Mouse (Mus musculus) hindbrain, embryonic 15.5 days (tissue): Measurements from ENCODE around the gene Rhbdf1. TPM values are rescaled to one million over a fixed set of nuclear protein-coding genes. Genes with fewer than 3 reads are reported as not detected.
"Not testable (repeated sequence)": the region's sequence is repeated elsewhere in the genome, so short reads cannot be mapped to it uniquely, and the experiment has no call there.

Experiments
- ATAC-seq: fragments of 200-750 bp; cut with Nextera tagmentation; 2 replicates; pipeline ENCODE4 v1.8.0; 2017; ENCODE audit warnings: low read depth, moderate number of reproducible peaks, moderate TSS enrichment; ENCODE audit not compliant: low FRiP score
- H3K27ac ChIP-seq: fragments of 300-500 bp; sonication (generic); replicated peaks from 2 replicates; pipeline ENCODE4 v1.5.1; 2015; ENCODE audit warnings: mild to moderate bottlenecking, inconsistent platforms
- H3K27me3 ChIP-seq: fragments of 300-500 bp; sonication (generic); 2 replicates; pipeline ENCODE4 v1.6.1; 2015; ENCODE audit warnings: control low read depth, inconsistent platforms
- H3K36me3 ChIP-seq: fragments of 300-500 bp; sonication (generic); 2 replicates; pipeline ENCODE4 v1.6.1; 2015; ENCODE audit warnings: control low read depth, inconsistent platforms
- H3K4me1 ChIP-seq: fragments of 300-500 bp; sonication (generic); replicated peaks from 2 replicates; pipeline ENCODE4 v1.6.1; 2015; ENCODE audit warnings: control low read depth, inconsistent platforms
- H3K4me2 ChIP-seq: fragments of 300-500 bp; sonication (generic); 2 replicates; pipeline ENCODE4 v1.6.1; 2015; ENCODE audit warnings: moderate library complexity, mild to moderate bottlenecking, inconsistent platforms
- H3K4me3 ChIP-seq: fragments of 300-500 bp; sonication (generic); 2 replicates; pipeline ENCODE4 v1.5.1; 2015; ENCODE audit warnings: mild to moderate bottlenecking, inconsistent platforms
- H3K9ac ChIP-seq: fragments of 300-500 bp; sonication (generic); 2 replicates; pipeline ENCODE4 v1.6.1; 2015; ENCODE audit warnings: inconsistent platforms
- H3K9me3 ChIP-seq: fragments of 300-500 bp; sonication (generic); 2 replicates; pipeline ENCODE4 v1.6.1; 2016; ENCODE audit warnings: control low read depth, inconsistent platforms
- WGBS: fragments of 180-500 bp; shearing (Covaris S2); methylation state at CpG from one replicate; pipeline ENCODE4 v1.1.7; 2015; 5-methylcytosine and 5-hydroxymethylcytosine counted together
- polyA plus RNA-seq: library from polyadenylated mRNA; unstranded; fragments of >200 nt; fragmentation: Nextera tagmentation; extraction: Ambion mirVana; gene quantifications from 2 replicates; pipeline ENCODE4 v1.2.1, GENCODE M21; 2015

Rhbdf1 gene
- polyA plus RNA-seq, 1 experiment from 2014 or later: 29.2 TPM

DNA sequence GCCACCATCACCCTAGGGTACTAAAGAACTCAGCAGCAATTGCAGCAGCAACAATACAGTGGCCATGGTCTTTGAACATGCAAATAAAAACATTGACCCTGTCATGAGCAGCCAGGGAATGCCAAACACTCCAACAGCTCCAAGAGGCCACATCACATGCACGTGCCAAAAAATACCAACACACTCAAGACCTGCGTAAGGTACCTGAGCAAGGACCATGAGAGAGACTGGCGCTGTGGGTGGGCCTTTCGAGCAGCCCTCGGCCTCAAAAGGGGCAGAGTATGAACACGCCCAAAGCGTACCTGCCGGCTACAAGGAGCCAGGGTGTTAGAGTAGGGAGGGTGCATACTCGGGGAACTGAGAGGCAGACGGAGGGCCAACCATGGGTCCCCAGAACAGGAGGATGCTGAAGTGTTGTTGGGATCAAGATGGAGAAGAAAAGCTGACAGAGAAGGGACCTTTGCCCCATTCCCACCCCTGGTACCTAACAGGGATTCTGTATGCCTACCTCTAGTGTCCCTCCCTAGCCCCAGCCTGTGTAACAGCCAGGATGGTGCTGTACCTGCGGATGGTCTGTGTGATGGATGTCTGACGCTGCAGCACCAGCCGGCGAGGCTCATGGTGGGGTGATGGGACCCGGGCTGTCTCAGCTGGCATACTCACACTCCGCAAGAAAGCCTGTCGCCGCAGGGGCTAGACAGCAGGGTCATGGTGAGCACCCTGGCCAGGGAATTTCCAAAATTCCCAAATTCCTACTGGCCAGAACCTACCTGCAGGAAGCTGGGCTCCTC lies 6.5 kb downstream of the Rhbdf1 start:
- Histone ChIP-seq H3K9me3 (no peaks in the 10 kb centered on the region), H3K36me3 (no peaks in the 10 kb centered on the region), H3K27ac (no peak overlapping the region), H3K4me3 (no peak overlapping the region), H3K4me2 (no peak overlapping the region), H3K4me1 (peaks cover 19% of the 10 kb centered on the region), H3K27me3 (no peaks in the 10 kb centered on the region), H3K9ac (no peak overlapping the region)
- 95% methylated on average over 18 of the region's 18 CpGs for WGBS
- no peak for ATAC-seq

DNA sequence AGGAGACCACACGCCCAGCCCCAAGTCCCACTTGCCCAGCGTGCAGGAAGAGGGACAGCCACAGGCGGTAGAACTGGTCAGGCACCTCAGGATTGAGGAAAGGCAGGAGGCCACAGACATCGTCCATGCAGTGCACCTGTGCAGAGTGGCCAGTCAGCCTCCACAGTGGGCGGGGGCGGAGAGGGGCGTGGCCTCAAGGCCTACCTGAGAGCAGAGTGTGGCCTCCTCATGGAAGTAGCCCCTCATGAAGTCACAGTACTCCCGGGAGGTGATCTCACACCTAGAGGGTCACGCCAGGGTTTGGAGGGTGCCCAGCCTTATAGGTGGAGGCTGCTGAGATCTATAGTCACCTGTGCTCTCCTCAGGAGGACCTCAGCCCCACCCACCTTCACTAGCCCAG lies 11.5 kb downstream of the Rhbdf1 start:
- H3K27ac ChIP-seq: no peak overlapping the region
- peaks cover 6% of the 10 kb centered on the region; the same call in 1 of the 2 replicates for H3K36me3 ChIP-seq
- WGBS: 93% methylated on average over 9 of the region's 9 CpGs
- H3K4me1 ChIP-seq: peaks cover 8% of the 10 kb centered on the region
- H3K4me2 ChIP-seq: no peak overlapping the region
- no peaks in the 10 kb centered on the region for H3K27me3 ChIP-seq
- H3K9me3 ChIP-seq: no peaks in the 10 kb centered on the region
- no peak overlapping the region for H3K9ac ChIP-seq
- no peak for ATAC-seq
- no peak overlapping the region for H3K4me3 ChIP-seq

DNA sequence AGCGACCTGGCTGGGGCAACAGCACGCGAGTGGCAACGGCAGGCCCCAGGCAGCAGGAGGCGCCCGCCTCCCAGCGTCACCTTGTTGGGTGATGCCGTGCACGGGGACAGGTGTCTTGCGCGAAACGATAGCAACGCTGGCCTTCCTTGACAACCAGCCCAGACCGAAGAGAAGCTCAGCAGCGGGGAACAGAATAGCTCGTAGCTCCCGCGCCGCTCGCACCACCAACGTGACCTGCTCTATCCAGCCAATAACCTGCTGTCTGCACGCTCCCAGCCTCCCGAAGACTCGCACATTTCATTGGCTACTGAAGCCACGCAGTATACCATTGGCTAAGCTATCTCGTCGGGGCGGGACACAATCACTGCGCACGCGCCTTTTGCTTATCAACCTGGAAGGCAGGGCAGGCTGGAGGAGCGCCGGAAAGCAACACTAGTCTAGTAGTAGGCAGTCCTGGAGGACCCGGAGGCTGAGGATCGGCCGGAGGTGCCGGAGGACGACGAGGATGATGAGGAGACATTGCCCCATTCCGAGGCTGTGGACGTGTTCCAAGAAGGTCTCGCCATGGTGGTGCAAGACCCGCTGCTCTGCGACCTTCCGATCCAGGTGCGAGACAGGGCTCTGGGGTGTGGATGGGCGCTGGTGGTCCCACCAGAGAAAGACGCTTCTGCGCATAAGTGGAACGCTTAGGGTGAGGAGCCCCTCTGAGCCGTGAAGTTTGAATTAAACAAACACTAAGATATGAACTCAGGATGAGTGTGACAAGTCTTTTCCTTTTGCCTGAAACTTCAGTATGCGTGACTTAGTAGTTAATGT lies 16.8 kb downstream of the Rhbdf1 start, which contains the start of gene Snrnp25:
Gene Snrnp25, plus strand, starts transcription at position 358 of the 816 bp plus-strand sequence.
- Histone ChIP-seq H3K4me1 (peaks cover 16% of the 10 kb centered on the region), H3K9ac (peak within 1 kb of the TSS; percentile 76), H3K4me3 (peak within 1 kb of the TSS; percentile 67), H3K27me3 (peaks cover 4% of the 10 kb centered on the region; the same call in 1 of the 2 replicates), H3K27ac (peak within 1 kb of the TSS; percentile 55), H3K36me3 (peaks cover 6% of the 10 kb centered on the region; the same call in 1 of the 2 replicates), H3K4me2 (peak within 1 kb of the TSS; percentile 80), H3K9me3 (no peaks in the 10 kb centered on the region)
- whole genome bisulfite sequencing: under 1% methylated on average over 52 of the region's 52 CpGs
- ATAC-seq: peak; percentile 100

DNA sequence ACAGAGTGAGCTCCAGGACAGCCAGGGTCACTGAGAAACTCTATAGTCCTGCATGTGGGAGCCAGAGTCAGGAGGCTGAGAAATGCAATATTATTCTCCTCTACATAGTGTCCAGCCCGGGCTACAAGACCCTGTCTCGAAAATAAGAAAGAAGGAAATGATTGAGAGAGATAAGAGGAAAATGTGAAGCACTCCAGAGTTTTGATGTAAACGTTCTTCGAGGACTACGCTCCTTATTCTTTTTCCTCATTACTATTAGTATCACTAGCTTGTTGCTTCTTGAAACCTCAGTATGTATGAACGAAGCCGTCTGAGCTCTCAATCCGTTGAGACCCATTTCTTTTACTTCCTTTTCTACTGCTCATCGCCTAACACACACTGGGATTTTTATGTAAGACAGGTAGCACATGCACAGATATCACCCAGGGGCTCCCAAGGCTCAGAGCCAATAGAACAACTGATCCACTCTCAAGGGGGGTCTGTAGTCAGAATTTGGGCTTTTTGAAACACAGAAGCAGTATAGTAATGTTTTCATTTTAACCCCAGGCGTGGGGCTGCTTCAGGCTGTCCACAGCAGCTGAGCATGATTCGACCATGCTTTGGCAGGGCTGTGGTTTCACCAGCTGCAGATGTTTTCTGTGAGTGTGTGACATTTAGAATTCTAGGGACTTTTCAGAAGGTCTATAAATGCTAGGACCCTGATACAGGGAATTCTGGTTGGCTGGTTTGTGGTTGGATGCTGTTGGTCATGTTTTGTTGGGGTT lies 20.0 kb downstream of the Rhbdf1 start:
- no peak for ATAC-seq
- peaks cover 16% of the 10 kb centered on the region for H3K4me1 ChIP-seq

DNA sequence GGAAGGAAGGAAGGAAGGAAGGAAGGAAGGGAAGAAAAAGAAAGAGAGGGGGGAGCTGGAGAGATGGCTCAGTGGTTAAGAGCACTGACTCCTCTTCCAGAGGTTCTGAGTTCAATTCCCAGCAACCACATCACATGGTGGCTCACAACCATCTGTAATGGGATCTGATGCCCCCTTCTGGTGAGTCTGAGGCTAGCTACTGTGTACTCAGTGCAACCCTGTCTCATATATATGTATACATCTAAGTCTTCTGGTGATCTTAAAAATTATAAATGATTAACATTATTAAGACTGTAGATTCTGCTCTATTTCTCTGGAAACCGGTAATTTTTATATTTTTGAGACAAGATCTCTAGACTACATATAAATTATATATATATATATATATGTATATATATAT lies 21.1 kb downstream of the Rhbdf1 start:
- H3K4me1 ChIP-seq: peaks cover 11% of the 10 kb centered on the region
- not testable (repeated sequence) for H3K9me3 ChIP-seq, H3K36me3 ChIP-seq, H3K9ac ChIP-seq, H3K4me3 ChIP-seq, H3K27ac ChIP-seq, ATAC-seq, H3K4me2 ChIP-seq, H3K27me3 ChIP-seq
- WGBS: 69% methylated on average over 1 of the region's 1 CpGs

More for the DNA sequence above, 20.0 kb downstream of the Rhbdf1 start:
- H3K9ac ChIP-seq: no peak overlapping the region
- no peak overlapping the region for H3K4me2 ChIP-seq
- H3K9me3 ChIP-seq: no peaks in the 10 kb centered on the region
- H3K27me3 ChIP-seq: peaks cover 4% of the 10 kb centered on the region; the same call in 1 of the 2 replicates
- no peak overlapping the region for H3K27ac ChIP-seq
- WGBS: 84% methylated on average over 11 of the region's 11 CpGs
- no peak overlapping the region for H3K4me3 ChIP-seq
- no peaks in the 10 kb centered on the region for H3K36me3 ChIP-seq

DNA sequence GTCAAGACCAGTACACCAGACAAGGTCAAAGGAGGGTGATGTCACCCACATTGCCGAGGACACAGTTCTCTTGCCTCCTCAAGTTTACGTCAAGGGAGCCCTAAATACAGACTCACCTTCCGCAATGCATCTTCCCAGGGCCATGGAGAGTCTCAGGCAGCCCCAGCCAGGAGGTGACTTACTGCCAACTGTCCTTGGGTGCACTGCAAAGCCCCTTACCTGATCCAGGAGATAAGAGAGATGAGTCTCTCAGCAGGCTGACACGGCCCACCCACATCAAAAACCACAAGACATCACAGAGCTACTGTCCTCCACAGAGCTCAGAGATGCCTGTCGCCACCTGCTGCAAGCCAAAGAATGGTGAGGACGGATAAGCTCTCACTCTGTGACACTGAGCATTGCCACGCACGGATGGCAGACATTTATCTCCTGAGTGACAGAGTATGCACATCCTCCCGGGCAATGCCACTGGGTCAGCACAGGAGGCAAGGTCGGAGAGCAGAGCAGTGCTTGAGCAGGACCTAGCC lies 22.0 kb downstream of the Rhbdf1 start, which contains the start of gene Il9r:
Gene Il9r, minus strand, starts transcription at position 205 of the 527 bp plus-strand sequence.
- no peak within 1 kb of the TSS for H3K27ac ChIP-seq
- no peaks in the 10 kb centered on the region for H3K9me3 ChIP-seq
- peaks cover 5% of the 10 kb centered on the region; the same call in 1 of the 2 replicates for H3K4me1 ChIP-seq
- WGBS: 76% methylated on average over 10 of the region's 10 CpGs
- no peak within 1 kb of the TSS for H3K4me2 ChIP-seq
- H3K27me3 ChIP-seq: peaks cover 4% of the 10 kb centered on the region; the same call in 1 of the 2 replicates
- no peaks in the 10 kb centered on the region for H3K36me3 ChIP-seq
- no peak within 1 kb of the TSS for H3K9ac ChIP-seq
- ATAC-seq: no peak
- no peak within 1 kb of the TSS for H3K4me3 ChIP-seq

DNA sequence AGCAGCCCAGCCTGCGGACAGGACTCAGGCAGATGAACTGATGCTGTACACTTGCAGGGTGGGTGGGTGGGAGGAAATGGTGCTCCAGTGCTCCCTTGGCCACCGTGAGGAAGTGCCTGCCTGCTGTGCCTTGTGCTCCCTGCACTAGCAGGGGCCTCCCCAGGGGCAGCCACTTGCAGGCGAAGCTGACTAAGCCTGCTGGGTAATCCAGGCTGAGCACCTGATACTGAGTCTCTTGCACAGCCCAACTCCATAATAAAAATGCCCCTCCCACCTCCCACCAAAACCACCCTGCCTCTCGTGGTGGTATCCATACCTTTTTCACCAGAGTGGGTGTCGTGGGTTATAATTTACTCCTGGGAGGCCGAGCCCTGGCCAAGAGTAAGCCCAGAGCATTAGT lies 22.9 kb downstream of the Rhbdf1 start:
- H3K4me2 ChIP-seq: no peak overlapping the region
- ATAC-seq: no peak
- H3K9me3 ChIP-seq: no peaks in the 10 kb centered on the region
- 57% methylated on average over 6 of the region's 6 CpGs for WGBS
- H3K9ac ChIP-seq: no peak overlapping the region
- H3K4me1 ChIP-seq: no peaks in the 10 kb centered on the region
- no peak overlapping the region for H3K4me3 ChIP-seq
- H3K27me3 ChIP-seq: peaks cover 4% of the 10 kb centered on the region; the same call in 1 of the 2 replicates
- no peaks in the 10 kb centered on the region for H3K36me3 ChIP-seq
- no peak overlapping the region for H3K27ac ChIP-seq

DNA sequence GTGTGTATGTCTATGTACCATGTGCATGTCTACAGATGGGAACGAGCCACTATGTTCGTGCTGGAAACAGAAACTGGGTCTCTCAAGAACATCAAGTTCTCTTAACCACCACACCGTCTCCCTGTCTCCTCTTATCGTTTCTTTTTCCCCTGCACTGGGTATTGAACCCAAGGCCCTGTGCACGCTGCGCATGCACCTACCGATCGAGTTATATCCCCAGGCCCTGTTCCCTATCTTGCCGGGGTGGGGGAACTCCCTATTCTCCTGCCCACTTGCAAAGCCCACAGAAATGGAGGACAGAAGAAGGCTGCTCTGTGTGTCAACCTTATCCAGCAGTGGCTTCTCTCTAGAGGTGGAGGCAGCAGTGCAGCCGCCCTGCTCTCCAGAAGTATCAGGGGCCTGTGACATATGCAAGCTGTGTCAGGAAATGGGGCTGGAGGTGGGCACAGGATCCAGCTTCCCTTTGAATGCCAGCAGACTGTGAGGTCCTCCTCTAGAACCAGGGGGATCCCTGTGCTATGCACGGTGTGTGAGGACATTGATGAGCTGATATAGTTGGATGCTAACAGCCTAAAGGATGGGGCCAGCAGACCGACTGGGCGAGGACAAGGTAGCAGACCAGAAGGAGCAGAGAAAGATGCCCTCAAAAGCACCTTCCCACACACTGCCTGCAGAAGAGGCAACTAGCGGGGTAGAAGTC lies 23.7 kb downstream of the Rhbdf1 start:
- no peak for ATAC-seq
- WGBS: 74% methylated on average over 14 of the region's 14 CpGs
- Histone ChIP-seq H3K27me3 (peaks cover 2% of the 10 kb centered on the region; the same call in 1 of the 2 replicates), H3K4me3 (no peak overlapping the region), H3K27ac (no peak overlapping the region), H3K4me1 (no peaks in the 10 kb centered on the region), H3K9me3 (no peaks in the 10 kb centered on the region), H3K36me3 (no peaks in the 10 kb centered on the region), H3K9ac (no peak overlapping the region), H3K4me2 (no peak overlapping the region)

DNA sequence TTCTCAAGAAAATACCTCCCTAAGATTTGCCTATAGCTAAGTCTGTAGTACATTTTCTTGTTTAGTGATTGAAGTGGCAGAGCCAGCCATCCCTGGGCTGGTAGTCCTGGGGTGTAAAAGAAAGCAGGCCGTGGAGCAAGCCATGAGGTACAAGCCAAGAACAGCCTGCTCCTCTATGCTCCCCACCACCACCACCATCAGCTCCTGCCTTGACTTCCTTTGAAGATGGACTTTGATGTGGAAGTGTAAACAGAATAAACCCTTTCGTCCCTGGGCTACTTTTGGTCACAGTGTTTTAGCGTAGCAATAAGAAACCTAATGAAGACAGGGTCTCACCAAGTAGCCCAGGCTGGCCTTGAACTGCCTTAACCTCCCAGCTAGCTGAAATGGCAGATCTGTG lies 24.3 kb downstream of the Rhbdf1 start:
- no peaks in the 10 kb centered on the region for H3K9me3 ChIP-seq
- H3K4me3 ChIP-seq: no peak overlapping the region
- 56% methylated on average over 3 of the region's 3 CpGs for WGBS
- H3K4me2 ChIP-seq: no peak overlapping the region
- H3K4me1 ChIP-seq: no peaks in the 10 kb centered on the region
- no peaks in the 10 kb centered on the region for H3K36me3 ChIP-seq
- H3K27me3 ChIP-seq: no peaks in the 10 kb centered on the region
- H3K27ac ChIP-seq: no peak overlapping the region
- H3K9ac ChIP-seq: no peak overlapping the region
- no peak for ATAC-seq

DNA sequence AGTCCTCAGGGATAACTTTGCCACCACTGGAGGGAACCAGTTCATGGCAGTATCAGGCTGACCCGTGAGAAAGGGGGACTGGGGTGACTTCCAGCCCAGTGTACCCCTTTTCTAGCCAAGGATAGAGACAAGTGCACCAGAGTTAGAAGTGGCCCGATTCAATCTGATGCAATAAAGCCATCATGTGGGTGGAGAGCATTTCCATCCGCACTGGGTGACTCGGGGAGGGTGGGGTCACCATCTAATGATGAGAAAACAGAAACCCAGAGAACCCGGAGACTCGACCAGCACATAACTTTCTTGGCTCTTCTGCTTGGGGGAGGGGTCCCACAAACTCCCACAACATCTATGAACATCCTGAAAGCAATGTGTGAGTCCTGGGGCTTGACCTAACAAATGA lies 25.4 kb downstream of the Rhbdf1 start:
- H3K9ac ChIP-seq: no peak overlapping the region
- H3K4me2 ChIP-seq: no peak overlapping the region
- no peak for ATAC-seq
- no peaks in the 10 kb centered on the region for H3K36me3 ChIP-seq
- no peak overlapping the region for H3K4me3 ChIP-seq
- no peak overlapping the region for H3K27ac ChIP-seq
- WGBS: 87% methylated on average over 6 of the region's 6 CpGs
- no peaks in the 10 kb centered on the region for H3K4me1 ChIP-seq
- no peaks in the 10 kb centered on the region for H3K27me3 ChIP-seq
- H3K9me3 ChIP-seq: no peaks in the 10 kb centered on the region
